Mouse (Mus musculus) mature B cell (primary cell): ENCODE results near the gene 2610301B20Rik.

Experiments used
- in situ Hi-C: fragments of 300-500 bp; cut with MboI; formaldehyde crosslinking; loops from 2 replicates; pipeline ENCODE4 v1.14.3; 2019

Gene 2610301B20Rik

DNA sequence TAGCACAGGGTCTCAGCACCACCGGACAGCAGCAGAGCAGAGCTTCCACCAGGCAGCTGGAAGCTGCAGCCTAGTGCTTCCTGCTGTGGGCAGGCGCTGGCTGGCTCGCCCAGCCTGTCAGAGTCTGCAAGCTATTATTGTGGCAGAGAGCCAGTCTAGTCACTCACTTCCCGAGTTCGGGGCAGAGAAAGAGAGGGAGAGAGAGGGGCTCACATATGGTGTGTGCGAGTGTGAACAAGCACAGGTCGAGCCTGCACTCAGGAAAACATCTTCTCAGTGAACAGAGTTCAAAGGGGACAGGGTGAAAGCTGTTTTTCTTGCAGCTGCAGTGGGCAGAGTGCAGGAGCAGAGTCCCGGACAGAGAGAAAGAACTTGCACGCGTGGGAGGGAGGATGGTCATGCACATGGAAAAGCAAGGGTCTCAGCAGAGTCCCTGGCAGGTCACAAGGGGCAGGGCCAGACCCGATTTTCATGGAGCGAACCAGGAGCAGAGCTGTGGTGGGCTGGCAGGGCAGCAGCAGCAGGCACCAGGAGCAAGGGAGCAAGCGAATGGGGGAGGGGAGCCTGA is 31.0 kb downstream of the 2610301B20Rik start:
- in situ Hi-C loops, result no loop called here

DNA sequence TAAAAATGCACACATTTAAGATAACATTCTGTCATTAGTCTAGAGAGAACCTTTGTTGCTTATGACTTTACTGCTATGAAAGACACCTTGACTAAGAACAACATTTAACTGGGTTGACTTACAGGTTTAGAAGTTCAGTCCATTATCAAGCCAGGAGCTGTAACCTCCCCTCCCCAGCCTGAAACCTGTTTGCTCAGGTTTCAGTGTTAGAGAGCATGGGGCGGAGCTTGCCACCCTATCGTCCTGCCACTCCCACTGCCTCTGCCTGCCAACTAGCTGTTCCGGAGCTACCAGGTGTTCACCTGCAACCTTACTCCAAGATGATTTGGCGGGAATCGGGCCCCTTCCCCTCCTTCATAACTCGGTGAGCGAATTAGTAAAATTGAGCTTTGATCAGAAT is 37.1 kb downstream of the 2610301B20Rik start:
- in situ Hi-C loops, result loop anchor here (10.0 kb wide), 2 partner anchors 133 to 253 kb away; no protein-coding TSS in a partner anchor

GRCm38 (mm10) chr4:10911909-10912478 is 37.7 kb downstream of the 2610301B20Rik start:
- in situ Hi-C loops, result loop anchor here (10.0 kb wide), 2 partner anchors 133 to 253 kb away; no protein-coding TSS in a partner anchor

DNA sequence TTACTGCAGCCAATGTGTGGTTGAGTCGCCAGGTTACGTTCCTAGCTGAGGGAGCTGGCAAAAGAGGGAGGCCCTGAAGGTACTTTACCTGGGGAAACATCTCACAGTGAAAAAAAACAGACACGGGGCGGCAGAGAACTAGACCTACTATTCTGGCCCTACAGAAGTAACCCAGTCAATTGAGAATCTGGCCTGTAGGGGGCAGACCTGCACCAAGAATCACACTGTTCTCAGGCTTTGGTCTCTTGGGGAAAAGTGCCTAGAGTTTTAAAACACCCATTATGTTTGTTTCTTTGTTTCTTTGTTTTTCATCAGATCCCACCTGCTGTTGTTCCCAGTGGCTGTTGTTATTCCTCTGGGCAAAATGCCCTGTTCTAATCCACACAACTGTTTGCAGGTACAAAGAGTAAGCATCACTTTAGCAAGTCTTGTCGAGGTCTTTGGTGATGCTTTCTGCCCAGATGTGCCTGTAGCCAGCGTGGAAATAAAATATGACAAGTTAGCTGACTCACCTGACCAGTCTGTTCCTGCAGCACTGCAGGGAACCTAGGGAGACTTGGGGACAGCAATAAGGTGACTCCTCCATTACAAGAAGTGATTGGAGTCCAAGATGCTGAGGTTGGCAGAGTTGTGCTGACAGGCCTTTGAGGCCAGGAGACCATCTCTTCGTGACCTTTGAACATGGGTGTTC is 38.5 kb downstream of the 2610301B20Rik start:
- in situ Hi-C loops, result loop anchor here (10.0 kb wide), 2 partner anchors 132 to 252 kb away; no protein-coding TSS in a partner anchor

- in situ Hi-C loops, result loop anchor here (10.0 kb wide), 2 partner anchors 131 to 251 kb away; no protein-coding TSS in a partner anchor
Observed at GRCm38 (mm10) chr4:10913409-10913808, 39.1 kb downstream of the 2610301B20Rik start.

- in situ Hi-C loops, result loop anchor here (10.0 kb wide), 2 partner anchors 130 to 250 kb away; no protein-coding TSS in a partner anchor
Observed at GRCm38 (mm10) chr4:10914766-10915165, 40.5 kb downstream of the 2610301B20Rik start.

DNA sequence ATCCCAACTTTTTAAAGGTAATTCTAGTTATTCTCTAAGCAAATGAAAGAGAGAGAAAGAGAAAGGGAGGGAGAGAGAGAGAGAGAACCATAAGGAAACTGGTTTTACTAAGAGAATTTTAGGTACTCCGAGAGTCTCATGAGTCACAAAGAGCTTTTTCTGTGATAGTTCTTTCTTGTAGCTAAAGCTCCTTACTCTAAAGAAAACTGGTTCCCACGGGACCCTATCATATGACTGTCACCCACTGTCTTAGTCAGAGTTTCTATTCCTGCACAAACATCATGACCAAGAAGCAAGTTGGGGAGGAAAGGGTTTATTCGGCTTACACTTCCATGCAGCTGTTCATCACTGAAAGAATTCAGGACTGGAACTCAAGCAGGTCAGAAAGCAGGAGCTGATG is 41.0 kb downstream of the 2610301B20Rik start:
- in situ Hi-C loops, result loop anchor here (10.0 kb wide), 2 partner anchors 130 to 250 kb away; no protein-coding TSS in a partner anchor

GRCm38 (mm10) chr4:10918402-10918801 is 44.1 kb downstream of the 2610301B20Rik start:
- in situ Hi-C loops, result loop anchor here (10.0 kb wide), 2 partner anchors 126 to 246 kb away; no protein-coding TSS in a partner anchor

DNA sequence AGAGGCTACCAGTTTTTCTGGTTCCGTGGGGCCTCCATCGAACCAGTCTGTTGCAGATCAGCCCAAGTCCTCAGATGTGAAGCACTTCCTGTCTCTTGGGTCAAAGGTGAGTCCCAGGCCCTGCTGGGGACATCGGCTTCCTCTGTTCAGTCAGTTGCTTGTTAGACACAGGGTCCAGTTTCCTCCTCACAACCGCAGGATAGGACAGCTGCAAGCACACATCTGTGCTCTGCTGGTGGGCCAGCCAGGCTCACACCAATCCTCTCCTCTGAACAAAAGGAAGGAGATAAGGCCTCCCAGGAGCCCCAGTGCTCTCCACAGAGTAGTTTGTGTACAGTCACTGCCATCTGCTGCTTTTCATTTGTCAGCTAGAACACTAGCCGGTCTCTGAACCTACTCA is 44.8 kb downstream of the 2610301B20Rik start:
- in situ Hi-C loops, result loop anchor here (10.0 kb wide), 2 partner anchors 126 to 246 kb away; no protein-coding TSS in a partner anchor

GRCm38 (mm10) chr4:10919530-10919929 is 45.2 kb downstream of the 2610301B20Rik start:
- in situ Hi-C loops, result loop anchor here (10.0 kb wide), 2 partner anchors 125 to 245 kb away; no protein-coding TSS in a partner anchor

- in situ Hi-C loops, result loop anchor here (10.0 kb wide), 2 partner anchors 125 to 245 kb away; no protein-coding TSS in a partner anchor
Observed at GRCm38 (mm10) chr4:10919987-10920386, 45.7 kb downstream of the 2610301B20Rik start.

DNA sequence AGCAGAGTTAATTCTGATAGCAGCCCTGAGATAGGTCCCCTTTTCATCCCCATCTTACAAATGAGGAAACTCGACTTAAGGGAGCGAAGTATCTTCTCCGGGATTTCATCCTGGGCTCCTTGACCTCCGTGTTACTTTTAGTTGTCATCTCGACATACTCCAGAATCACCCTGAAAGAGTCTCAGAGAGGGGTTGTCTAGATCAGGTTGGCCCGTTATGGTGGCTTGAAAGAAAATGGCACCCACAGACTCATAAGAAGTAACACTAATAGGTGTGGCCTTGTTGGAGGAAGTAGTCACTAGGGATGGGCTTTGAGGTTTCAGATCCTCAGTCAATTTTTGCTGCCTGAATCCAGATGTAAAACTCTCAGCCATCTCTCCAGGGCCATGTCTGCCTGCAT is 46.3 kb downstream of the 2610301B20Rik start:
- in situ Hi-C loops, result no loop called here

DNA sequence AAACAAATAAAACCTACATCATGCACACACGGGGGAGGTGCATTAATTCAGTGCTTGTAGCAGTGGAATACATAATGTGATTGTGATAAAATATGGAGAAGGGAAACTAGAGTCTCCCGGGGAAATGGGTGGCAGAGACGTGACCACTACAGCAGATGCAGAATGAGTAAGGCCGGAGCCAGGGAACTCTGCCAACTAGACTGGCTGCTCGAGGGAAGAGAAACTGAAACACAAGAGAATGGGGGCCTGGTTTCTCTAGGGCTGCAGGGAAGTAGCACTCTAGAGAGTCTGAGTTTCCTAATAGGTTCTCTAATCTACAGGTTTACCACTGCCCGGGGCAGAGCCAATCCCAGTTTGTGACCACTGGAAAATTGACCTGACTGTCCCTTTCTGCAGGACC is 48.9 kb downstream of the 2610301B20Rik start:
- in situ Hi-C loops, result no loop called here

DNA sequence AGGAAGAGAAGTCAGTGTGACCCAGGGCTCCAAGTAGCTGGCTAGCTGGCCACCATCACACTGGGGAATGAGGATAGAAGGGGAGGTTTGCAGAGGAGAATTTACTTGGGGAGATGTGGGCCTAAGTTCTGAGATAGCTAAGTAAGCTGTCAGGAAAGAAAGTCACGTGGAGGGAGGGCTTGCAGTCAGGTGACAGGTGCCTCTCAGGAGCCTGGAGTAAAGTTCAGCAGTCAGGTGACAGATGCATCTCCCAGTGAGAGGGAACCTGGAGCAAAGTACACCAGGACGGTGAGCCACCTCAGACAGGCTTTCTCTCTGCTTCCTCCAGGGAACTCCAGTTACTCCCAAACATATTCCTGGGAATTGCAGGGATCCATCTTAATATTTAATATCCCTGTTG is 49.8 kb downstream of the 2610301B20Rik start:
- in situ Hi-C loops, result no loop called here

- in situ Hi-C loops, result no loop called here
Observed at GRCm38 (mm10) chr4:10924541-10924940, 50.2 kb downstream of the 2610301B20Rik start.

GRCm38 (mm10) chr4:10926416-10926815 is 52.1 kb downstream of the 2610301B20Rik start:
- in situ Hi-C loops, result no loop called here

GRCm38 (mm10) chr4:10928158-10928557 is 53.9 kb downstream of the 2610301B20Rik start:
- in situ Hi-C loops, result no loop called here

GRCm38 (mm10) chr4:10929726-10930125 is 55.4 kb downstream of the 2610301B20Rik start:
- in situ Hi-C loops, result no loop called here

DNA sequence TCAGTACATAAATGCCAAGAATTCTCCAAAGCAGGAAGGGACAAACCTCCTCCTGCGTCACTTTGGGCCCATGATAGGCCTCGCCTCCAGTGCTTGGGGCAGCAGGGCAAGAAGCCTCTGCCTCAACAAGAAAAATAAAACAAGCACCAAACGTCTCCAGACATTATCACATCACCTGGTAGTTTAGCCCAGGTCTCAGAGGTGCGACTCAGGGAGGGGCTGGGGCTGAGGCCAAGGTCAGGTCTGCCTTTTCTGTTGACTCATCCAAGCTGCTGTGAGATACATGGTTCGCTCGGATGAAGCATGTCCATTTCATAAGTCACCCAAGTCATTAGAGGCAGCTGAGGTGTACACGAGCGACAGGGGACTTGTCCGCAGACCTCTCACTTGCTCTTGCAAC is 56.7 kb downstream of the 2610301B20Rik start:
- in situ Hi-C loops, result no loop called here

DNA sequence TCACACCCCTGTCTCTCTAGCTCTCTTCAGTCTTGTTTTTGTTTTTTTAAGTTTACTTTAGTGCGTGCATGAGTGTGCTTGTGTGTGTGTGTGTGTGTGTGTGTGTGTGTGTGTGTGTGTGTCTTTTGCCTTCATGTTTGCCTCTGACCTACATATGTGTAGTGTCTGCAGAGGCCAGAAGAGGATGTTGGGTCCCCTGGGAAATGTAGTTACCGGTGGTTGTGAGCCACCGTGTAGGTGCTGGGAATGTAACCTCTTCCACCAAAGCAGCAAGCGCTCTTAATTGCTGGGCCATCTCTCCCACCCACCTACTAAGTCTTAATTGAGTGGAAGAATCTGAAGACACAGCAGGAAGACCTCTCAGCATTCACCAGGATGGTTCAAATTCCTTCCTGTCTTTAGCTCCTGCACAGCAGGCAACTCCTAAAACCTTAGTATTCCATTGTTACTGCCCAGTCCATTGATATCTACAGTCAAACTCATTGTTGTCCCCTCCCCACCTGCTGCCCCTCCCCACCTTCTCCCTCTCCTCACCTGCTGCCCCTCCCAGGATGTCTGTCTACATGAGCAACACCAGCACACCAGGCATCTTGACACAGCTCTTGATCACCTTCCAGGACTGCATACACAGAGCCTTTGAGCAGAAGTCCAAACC is 57.9 kb downstream of the 2610301B20Rik start:
- in situ Hi-C loops, result no loop called here

DNA sequence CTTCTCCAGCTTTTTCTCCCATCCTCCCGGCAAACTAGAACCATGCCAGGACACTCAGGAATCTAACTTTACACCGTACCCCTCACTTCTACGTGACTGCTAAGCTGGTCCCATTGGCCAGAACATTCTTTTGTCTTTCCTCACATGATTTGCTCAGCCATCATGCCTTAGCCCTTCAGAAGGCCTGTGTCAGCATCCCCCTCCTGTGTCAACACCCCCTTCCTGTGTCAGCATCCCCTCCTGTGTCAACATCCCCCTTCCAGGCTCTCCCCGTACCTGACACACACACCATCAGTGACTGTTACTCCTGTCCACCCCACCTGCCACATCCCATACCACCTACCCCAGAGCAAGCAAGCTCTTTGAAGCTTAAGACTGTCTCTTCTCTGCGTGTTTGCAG is 58.5 kb downstream of the 2610301B20Rik start:
- in situ Hi-C loops, result no loop called here

- in situ Hi-C loops, result no loop called here
Observed at GRCm38 (mm10) chr4:10936766-10937165, 62.5 kb downstream of the 2610301B20Rik start.
